Mouse (Mus musculus) adrenal gland, postnatal 10 days (tissue): Measurements from ENCODE around the gene Cyp1a1. TPM values are rescaled to one million over a fixed set of nuclear protein-coding genes. Genes with fewer than 3 reads are reported as not detected.
A peak's percentile ranks its signal among the peaks of the same experiment; 100 is the strongest.

ENCODE experiments used
- DNase-seq: peaks from one replicate; pipeline ENCODE4 v3.0.0; 2021; ENCODE audit warnings: mixed read lengths
- total RNA-seq, 2 experiments: library from RNA; stranded (reverse); gene quantifications; 2 replicates each; pipeline ENCODE4 v1.2.3; 2021

Gene Cyp1a1
- total RNA-seq, 2 experiments from 2014 or later = 0.15 to 0.45 TPM

GRCm38 (mm10) chr9:57656631-57657350, 30.9 kb upstream of the Cyp1a1 start:
- DNase-seq = no peak

DNA sequence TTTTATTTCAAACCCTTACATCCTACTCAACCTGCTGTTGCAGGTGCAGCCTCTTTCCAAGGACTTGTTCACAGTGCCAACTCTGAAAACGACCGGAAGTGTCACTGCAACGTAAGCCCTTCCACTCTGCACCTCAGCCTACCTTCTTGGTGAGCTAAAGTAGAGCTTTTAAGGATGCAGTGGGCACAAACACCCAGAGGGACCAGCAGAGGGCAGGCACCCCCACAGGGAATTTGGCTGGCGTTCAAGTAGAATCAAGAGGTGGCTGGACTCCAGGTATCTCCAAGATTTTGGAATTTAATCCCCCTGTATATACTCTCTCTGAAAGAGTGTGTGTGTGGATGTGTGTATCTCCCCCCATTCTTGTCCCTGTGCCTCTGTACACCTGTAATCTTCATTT, 29.9 kb upstream of the Cyp1a1 start:
- DNase-seq = no peak

DNA sequence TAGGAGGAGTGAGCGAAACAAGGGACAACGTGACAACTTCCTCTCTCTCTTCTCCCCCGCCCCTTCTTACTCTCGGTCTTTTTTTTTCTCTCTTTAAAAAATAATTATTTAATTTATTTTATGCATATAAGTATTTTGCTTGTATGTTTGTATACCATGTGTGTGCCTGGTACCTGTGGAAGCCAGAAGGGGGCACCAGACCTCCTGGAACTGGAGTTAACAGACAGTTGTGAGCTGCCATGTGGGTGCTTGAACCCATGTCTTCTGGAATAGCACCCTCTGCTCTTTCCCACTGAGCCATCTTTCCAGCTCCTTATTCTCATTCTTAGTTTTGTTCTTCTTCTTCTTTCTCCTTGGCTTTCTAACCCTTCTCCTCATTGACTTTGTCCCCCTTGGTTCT, 28.8 kb upstream of the Cyp1a1 start:
- no peak for DNase-seq

DNA sequence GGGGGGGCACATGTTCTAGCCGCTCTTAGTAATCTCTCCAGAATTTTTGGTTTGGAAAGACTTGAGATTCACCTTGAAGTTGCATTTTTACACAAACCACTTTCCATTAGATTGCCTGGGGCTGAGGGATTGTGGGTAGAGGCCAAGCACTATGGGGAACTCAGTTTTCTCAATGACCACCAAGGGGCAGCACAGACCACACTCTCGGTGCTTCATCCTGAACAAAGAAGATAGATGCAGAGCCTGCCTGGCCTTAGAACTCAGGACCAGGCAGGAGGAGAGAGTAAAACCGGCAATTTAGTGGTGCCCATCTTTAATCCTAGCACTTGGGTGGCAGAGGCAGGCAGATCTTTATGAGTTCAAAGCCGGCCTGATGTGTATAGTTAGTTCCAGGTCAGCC, 28.0 kb upstream of the Cyp1a1 start:
- DNase-seq = peak; percentile 84

- no peak for DNase-seq
Observed at GRCm38 (mm10) chr9:57660501-57660900, 27.2 kb upstream of the Cyp1a1 start.

GRCm38 (mm10) chr9:57661552-57661951, 26.2 kb upstream of the Cyp1a1 start:
- DNase-seq = no peak

DNA sequence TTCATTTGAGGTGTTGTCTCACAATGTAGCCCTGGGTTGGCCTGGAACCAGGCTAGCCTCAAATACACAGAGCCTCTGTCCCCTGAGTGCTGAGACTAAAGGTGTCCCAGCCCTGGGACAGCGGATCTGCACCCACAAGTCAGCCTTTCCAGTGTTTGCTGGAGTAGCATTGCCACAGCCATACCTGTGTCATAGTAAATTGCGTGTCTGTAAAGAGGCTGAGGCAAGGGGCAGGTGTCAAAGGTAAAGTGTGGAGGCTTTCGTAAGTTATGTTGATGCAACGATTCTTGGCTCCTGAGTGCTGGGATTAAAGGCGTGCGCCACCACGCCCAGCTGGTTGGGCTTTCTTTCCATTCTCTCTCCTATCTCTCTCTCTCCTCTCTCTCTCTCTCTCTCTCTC, 23.1 kb upstream of the Cyp1a1 start:
- DNase-seq = no peak

- no peak for DNase-seq
Observed at GRCm38 (mm10) chr9:57666536-57666935, 21.2 kb upstream of the Cyp1a1 start.

DNA sequence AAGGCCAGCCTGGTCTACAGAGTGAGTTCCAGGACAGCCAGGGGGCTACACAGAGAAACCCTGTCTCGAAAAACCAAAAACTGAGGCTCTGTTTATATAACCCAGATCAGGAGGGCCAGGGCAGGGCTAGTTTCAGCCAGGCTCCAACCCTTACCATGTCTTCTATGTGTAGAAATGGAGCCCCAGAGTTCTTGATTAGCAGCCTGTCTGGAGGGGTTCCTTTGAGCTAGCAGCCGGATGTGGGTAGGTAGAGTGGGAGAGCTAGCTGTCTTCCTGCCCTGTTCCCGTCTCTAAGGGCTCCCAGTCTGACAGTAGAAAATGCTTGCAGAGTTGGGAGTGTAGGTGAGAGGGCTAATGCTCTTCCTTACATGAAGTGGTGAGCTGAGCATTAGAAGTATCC, 20.6 kb upstream of the Cyp1a1 start:
- DNase-seq = no peak

GRCm38 (mm10) chr9:57667817-57668216, 19.9 kb upstream of the Cyp1a1 start:
- no peak for DNase-seq

- DNase-seq = no peak
Observed at GRCm38 (mm10) chr9:57668277-57668676, 19.5 kb upstream of the Cyp1a1 start.

- no peak for DNase-seq
Observed at GRCm38 (mm10) chr9:57669566-57669965, 18.2 kb upstream of the Cyp1a1 start.

- no peak for DNase-seq
Observed at GRCm38 (mm10) chr9:57671037-57671436, 16.7 kb upstream of the Cyp1a1 start.

- DNase-seq = no peak
Observed at GRCm38 (mm10) chr9:57671500-57671899, 16.2 kb upstream of the Cyp1a1 start.

DNA sequence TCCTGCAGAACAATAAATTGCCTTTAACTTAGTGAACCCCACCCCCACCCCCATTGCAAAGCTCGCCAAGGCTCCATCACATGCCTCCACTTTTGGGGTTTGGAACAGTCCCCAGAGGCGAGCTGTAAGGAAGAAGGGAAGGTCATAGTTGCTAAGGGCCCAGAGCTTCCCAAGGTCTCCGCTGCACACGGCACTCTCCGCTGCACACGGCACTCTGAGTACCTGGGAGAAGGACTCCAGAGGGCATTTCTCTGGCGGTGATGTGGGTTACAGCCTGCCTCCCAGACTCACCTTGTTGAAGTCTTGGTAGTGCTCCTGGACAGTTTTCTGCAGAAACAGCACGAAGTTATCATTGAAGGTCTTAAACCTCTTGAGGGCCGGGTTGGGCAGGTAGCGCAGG, 6.3 kb upstream of the Cyp1a1 start:
- no peak for DNase-seq

- DNase-seq = no peak
Observed at GRCm38 (mm10) chr9:57683520-57683919, 4.2 kb upstream of the Cyp1a1 start, which contains the start of gene Cyp1a2. Gene Cyp1a2, minus strand, starts transcription at chr9:57683703.

GRCm38 (mm10) chr9:57686011-57686410, 1.7 kb upstream of the Cyp1a1 start:
- DNase-seq = no peak

- DNase-seq = no peak
Observed at GRCm38 (mm10) chr9:57688158-57688557, 430 bp downstream of the Cyp1a1 start.

- DNase-seq = no peak
Observed at GRCm38 (mm10) chr9:57688606-57689005, 878 bp downstream of the Cyp1a1 start.

DNA sequence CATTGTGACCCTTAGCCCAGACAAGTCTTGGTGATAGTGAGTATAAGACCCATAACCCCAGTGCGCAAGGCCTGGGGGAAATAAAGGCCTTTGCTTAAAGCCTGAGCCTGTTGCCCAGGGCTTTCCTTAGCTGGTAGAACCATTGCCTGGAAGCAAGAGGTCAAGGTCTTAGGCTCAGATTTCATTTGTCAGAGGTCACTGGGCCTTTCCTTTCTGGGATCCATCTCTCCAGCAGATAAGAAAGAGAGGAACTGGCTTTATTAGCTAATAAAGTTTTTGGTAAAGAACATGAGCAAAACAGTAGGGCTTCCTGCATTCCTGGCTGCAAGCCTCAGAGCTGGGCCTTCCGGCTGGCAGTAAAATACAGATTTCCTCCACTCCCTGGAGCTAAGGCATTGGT, 6.4 kb downstream of the Cyp1a1 start:
- DNase-seq = no peak

- DNase-seq = peak; percentile 42
Observed at GRCm38 (mm10) chr9:57696380-57697285, 8.9 kb downstream of the Cyp1a1 start.

DNA sequence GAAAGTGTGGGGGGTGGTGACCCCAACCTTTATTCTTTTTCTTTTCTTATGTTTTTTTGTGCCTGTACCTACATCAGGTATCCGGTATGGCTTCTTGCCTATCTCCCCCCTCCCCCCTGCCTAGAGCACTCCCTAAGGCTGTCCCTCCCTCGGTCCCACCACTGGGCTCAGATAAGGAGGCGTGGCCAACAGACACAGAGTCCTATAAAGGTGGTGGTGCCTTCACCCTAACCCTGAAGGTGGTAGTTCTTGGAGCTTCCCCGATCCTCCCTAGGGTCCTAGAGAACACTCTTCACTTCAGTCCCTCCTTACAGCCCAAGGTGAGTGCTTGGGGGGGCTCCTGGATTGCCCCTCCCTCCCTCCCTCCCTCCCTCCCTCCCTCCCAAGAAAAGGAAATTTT, 9.7 kb downstream of the Cyp1a1 start:
- DNase-seq = no peak

DNA sequence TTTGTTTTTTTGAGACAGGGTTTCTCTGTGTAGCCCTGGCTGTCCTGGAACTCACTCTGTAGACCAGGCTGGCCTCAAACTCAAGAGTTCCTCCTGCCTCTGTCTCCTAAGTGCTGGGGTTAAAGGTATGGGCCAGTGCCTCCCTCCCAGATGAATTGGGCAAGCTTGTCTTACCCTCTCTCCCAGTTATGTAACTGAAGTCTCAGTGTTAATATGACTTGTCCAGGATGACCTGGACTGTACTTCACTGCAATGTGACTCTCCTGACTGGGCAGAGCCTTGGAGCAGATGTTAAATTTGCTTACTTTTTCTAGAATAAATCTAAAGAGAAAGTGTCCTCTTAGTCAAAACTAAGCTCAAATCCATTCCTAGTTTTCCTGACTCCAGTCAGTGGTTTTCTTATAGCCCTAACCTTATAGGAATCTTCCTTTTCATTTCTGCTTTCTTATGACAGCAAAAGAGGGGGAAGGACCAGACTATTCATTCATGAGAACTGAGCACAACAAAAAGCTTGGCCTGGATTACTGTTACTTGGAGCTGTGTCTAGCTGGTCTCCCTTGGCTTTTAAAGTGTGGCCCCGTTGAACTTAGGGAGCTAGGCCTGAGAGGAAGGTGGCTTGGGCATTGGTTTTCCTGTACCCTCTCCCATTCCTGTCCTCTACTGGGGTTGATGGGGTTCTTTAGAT, 10.9 kb downstream of the Cyp1a1 start:
- DNase-seq = no peak
